Mouse (Mus musculus) adrenal gland, adult (tissue): ENCODE results near the gene Sox5.

Experiments used
- DNase-seq, 2 experiments: peaks; one replicate each; pipeline ENCODE4 v3.0.0; 2022 to 2023; ENCODE audit warnings: low spot score in 1 of 2; ENCODE audit not compliant: inconsistent age in 2 of 2

Sox5 gene

DNA sequence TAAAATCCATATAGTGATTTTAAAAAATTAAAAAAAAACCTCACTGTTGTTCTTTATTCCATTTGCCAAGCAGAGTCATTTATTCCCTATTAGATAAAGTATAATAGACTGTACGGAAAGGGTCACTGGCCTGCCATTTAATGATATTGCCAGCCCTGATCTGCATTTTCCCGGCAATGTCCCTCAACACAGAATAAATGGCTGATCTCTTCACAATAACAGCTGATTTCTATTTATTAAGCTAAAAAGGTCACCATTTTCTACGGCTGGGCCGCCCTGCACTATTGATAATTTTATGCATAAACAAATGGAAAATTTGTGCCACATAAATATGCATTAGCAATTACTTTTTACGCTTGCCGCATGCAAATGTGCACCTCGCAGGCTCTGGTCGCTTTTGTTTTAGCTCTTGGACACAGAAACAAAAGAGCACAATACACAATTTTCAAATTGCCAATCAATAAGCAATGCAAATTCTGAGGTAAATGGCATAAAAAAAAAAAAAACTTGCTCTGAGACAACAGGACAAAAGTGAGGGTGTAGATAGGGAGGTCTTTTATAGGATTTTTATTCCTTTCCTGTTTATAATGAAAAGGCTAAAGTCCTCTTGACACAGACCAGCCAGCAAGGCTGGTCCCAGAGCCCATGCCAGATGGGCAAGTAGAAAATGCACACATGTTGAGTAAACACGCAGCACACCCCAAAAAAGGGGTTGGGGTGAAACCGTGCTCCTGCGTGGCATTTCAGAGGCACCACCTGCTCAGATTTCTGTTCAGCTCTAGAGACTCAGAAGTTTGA lies 278.2 kb downstream of the Sox5 start:
- DNase-seq, result no peak

DNA sequence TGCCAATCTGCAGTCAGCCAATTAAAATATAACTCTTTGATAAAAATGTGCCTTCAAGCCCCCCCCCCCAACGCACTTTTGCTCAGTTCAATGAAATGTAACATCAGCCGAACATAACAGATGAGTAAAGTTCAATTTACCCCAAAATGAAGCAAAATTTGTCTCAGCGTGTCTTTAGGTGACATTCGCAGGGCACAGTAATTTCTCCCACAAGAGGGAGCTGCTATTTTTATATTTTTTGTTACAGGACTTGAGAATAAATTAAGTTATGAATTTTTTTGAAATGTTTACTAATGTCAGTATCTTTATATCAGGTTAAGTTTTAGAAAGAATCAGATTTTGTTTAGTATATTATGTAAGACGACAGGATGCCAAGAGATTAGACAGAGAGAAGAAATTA lies 280.3 kb downstream of the Sox5 start:
- no peak for DNase-seq

DNA sequence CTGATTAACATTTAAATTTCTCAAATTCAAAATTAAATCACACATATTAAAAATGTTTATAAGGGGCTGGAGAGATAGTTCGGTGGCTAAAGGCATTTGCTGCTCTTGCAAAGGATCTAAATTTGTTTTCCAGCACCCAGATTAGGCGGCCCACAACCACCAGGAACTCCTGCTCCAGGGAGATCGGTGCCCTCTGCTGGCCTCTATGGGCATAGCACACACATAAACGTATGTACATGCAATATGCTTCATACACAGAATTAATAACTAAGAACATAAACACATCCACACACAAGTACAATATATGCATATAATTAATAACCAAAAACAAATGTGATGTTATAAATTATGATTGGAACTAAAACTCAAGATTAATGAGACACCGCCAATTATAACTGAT lies 283.6 kb downstream of the Sox5 start:
- DNase-seq, result no peak

DNA sequence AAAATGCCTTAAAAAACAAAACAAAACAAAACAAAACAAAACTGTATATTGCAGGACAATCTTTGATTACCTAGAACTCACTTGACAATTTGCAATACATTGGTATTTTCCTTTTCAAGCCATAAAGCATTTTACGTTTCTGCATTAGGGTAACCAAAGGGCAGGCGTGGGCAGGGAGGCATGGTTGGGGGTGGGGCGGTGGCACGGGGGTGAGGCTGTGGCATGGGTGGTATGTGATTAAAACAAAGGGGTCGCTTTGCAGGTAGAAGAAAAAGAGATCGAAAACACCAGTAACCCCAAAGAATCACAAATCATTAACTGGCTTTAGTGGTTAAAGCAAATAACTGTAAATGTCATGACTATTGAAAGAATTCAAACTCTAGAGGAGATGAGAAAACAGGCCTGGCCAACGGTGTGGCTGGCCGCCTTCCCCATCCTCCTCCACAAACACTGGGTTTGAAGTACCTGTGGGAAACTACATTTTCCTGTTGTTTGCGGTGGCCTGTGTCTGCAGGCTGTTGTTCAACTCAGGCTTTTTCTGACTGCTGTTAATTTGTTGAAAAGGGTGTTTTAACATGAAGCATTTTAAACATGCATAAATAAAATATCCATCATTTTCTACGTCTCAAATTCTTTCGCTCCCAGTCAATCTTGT lies 289.9 kb downstream of the Sox5 start:
- DNase-seq, result no peak

DNA sequence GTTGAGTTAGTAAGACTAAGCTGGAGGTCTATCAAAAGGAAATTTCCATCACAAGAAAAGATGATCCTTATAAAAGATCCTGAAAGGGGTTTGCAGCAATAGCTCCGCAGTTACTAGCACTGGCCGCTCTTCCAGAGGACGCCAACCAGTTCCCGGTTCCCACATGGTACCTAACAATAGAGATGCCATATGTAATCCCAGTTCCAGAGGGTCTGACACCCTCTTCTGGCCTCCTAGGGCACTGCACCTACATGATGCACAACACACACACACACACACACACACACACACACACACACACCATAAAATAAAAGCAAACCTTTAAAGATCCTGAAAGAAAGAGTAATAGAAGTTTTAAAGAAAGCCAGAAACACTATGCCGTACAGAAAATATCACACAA lies 290.9 kb downstream of the Sox5 start:
- no peak for DNase-seq

DNA sequence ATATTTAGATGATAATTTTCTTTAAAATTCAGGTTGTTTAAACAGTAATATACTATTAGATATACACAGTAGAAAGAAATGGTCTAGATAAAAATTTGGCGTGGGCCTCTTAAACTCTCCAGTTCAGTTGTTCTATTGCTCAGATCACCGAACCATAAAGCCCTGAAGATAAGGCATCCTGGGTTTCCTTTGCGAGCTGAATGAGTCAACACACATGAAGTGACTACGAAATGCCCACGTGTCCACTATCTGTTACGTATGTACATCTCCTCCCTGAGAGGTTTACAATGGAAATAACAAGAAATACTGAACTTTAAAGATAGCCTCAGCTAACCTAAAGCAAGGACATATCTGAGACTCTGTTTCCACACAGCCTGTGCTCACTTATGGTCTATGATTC lies 296.2 kb downstream of the Sox5 start:
- DNase-seq, result no peak

DNA sequence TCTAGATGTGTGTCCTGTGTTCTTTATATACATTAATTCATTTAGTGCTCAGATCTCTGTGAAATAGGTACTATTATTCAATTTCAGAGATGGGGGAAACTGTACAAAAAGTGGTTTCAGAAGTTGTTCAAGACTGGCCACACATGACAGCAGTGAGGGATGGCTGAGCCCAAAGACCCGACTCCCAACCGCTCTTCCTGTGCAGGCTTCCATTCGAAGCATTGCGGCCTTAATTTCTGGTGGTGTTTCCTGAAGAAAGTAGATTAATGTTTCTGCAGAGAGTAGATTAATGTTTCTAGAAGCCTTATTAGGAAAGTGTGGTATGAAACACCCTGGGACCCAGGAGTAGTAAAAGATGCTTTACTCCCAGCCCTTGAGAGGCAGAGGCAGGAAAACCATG lies 298.6 kb downstream of the Sox5 start:
- DNase-seq, result no peak

DNA sequence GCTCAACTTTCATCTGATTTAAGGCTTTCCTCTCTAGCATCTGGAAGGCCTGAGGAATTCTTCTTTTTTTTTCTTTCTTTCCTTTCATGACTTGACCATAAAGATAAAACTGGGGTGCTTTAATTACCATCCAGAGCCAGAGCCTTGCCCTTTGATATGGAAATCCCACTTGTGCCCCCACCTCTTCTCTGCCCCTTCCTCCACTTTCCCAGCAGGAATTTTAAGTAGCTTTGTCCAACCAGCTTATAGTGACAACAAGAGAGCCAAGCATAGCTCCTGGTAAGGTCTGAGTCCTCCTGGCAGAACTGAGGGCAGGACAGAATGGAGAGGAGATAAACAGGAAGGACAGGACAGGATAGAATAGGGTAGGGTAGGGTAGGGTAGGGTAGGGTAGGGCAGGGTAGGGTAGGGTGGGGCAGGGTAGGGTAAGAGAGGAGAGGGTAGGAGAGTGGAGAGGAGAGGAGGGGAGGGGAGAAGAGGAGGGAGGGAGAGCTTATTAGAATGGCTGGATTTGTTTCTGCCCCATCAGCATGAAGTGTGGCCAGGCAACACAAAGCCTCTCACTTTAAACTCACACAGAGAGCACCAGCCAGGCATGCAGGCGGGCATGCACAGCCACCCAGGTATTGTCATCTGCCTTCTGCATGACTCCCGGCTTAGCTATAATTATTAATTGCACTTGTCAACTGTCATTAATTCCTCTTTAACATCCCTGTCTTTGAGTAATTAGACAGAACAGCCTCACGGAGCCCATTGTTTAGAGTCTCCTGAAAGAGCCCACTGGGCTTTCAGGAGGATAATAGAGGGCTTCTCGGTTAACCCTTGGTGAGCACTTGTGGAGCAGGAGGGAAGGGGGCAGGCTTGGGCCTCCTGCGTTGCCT lies 300.9 kb downstream of the Sox5 start:
- no peak for DNase-seq

DNA sequence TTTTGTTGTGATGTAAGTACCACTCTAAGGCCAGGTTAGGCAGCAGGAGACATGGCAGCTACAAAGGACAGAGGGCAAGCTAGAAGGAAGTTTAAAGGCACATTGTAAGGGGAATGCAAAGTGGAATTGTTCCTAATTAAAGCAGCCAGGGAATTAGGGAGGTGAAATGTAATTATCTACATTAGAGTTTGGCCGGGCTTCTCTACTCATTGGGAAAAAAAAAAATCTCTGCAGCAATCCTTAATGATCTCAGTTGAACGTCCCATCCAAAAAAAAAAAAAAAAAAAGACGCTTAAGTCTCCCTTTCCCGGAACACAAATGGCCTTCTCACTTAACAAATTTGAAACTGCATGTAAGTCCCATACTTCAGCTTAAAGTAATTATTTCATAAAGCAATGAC lies 301.9 kb downstream of the Sox5 start:
- DNase-seq, result no peak

DNA sequence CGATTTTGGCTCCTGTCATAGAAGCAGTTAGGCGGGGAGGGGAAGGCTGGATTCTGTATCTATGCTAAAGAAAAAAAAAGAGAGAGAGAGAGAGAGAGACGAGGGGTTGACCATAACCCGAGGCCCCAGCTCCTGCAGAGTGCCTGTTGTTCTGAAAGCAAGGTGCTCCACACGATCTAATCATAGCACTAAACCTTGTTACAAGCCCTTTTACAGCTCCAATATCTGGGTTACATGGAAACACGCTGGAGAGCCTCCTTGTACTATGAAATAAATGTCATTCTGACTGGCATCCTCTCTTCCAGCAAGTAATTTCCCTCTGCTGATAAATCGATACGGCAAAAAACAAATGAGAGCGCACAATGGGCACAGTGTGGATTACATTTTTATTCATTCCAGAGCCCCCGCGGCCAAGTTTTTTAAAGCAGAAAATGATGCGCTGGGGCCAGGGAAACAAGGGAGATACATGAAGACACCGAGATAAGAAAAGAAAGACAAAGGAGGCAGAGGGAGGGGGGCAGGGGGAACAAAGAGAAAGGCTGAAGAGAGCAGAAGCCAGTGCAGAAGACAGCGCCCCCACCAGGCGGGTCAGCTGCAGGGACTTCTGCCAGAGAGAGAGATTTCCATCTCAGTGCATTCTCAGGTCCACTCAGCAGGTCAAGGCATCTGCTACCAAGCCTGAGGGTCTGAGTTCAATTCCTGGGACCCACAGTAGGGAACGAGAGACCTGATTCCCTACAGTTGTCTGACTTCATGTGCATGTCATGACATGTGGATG lies 304.3 kb downstream of the Sox5 start:
- DNase-seq, result peak; percentile 9 to 39

DNA sequence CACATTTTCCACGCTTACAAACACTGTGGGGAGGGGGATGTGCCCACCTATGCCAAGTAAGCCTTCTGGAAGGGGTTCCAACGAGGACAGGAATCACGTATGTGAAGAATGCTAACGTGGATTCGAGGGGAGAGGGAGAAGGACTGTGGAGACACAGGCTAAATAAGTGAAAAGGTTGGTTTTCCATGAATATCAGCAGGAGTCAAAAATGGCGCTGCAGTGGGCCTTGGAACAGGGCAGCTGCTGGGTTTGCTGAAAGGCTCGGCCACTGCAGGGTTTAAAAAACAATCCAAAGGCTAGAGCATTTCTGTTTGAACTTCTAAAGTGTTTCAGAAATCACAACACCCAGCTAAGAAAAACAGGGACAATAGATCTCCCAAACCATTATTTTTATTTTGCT lies 308.3 kb downstream of the Sox5 start:
- DNase-seq, result no peak

DNA sequence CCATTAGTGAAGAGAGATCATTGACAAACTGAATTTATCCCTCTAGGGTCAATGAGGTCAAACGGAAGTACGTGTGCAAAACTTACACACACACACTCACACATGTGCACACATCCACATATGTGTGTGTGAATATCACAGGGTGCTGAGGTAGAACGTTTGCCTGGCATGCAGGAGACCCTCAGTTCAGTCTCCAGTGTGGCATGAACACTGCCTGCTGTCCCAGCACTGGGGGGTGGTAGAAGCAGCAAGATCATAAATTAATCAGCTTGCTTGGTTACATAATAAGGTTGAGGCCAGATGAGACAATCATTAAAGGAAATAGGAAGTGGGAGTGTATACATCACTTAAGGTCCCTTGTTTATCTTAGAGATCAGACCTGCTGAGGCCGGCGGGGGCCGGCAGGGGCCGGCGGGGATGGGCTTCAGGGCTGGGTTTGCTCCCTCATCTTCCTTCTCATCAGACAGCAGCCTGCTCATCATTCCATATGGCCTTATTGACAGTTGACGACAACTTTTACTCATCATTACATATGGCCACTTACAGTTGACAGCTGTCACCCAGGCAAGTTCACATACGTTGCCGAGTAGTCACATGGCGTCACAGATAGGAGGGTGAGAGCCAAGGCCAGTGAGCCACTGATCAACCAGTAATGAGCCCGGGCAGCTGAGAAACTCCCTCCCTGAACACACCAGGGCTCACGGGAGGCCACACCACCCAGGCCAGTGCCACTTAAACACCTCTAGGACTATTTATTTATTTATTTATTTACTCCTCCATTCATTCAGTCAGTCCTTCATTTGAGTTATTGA lies 309.5 kb downstream of the Sox5 start:
- no peak for DNase-seq

DNA sequence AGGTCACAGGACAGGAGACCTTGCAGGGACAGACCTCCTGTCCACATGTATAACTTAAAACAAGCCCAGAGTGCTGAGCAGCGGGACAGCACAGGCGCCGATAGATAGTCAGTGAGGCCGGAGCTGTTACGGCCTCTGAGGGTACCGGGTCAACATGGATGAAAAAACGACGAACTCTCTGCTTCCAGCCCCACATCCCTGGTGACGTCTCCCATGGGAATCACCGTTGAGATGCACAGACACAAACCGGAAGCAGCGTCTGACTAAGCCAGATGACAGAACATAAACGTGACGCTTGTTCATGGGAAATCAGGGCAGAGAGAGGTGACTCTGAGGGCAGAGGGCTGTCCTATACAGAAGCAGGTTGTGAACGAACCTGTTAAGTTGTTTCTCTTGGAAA lies 315.1 kb downstream of the Sox5 start:
- no peak for DNase-seq

DNA sequence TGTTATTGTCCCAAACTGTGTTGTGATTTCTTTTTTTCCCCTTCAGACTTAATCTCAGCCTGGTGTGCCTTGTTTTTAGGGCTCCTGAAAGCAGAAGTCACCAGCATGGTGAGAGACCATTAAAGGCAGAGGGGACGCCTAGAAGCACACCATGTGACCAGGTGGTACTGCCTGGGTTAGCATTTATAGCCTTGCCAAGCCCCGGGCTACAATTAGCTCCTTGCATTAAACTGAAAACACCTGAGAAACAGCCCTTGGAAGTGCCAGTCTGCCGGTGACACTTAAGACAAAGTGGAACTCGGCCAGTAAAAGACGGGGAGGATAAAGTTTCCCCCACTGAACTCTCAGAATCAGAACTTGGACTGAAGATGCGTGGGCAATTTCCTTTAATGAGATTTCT lies 318.1 kb downstream of the Sox5 start:
- DNase-seq, result no peak

DNA sequence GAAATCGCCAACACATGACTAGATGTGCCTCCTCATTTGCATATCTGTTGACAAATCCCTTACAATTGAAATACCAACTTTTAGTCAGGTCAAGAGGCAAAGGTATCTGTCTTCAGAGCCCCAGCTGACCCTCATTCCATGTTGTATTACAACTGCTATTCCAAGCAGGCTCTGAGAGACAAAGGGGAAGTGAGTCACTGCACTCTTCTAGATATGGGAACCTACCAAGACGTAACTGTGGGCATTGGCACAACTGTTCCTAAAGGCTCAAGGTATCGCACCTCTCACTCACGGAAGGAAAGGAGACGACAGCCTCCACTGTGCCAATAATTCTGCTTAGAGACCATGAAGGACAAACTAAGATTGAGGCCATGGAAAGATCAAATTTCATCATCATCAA lies 318.5 kb downstream of the Sox5 start:
- no peak for DNase-seq

DNA sequence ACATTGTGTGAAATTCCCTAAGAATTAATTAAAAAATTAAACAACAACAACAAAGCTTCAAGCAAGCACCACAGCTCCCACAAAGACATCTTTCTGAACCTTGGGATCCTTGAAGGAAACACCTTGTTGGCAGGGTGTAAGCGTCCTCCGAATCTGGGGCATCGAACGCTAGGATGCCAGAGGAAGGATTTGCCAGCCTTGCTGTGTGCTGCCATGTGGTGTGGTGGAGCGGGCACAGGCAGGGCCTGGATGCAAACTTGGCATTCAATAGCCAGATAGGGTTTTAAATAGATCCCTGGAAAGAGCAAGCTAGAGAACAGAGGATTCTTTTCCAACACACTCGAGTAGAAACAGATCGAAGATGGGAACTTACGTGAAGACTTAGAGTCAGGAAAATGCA lies 322.3 kb downstream of the Sox5 start:
- no peak for DNase-seq

DNA sequence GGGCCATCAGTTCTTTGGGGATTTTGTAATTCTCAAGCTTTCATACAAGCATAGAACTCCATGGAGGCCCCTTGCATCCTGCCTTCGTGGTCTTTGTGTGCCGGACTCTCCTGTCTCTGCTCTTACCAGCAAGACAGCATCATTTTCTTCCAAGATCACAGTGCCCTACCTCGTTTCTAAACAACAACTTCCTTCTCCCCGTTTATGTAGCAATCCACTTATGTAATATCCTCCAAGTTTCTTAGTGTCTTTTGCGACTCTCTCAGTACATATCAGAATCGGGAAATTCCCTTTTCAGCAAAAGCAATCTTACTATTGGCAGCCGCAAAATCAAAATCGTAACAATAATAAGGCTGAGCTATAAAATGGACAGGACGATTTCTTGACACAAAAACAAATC lies 324.3 kb downstream of the Sox5 start:
- DNase-seq, result no peak

DNA sequence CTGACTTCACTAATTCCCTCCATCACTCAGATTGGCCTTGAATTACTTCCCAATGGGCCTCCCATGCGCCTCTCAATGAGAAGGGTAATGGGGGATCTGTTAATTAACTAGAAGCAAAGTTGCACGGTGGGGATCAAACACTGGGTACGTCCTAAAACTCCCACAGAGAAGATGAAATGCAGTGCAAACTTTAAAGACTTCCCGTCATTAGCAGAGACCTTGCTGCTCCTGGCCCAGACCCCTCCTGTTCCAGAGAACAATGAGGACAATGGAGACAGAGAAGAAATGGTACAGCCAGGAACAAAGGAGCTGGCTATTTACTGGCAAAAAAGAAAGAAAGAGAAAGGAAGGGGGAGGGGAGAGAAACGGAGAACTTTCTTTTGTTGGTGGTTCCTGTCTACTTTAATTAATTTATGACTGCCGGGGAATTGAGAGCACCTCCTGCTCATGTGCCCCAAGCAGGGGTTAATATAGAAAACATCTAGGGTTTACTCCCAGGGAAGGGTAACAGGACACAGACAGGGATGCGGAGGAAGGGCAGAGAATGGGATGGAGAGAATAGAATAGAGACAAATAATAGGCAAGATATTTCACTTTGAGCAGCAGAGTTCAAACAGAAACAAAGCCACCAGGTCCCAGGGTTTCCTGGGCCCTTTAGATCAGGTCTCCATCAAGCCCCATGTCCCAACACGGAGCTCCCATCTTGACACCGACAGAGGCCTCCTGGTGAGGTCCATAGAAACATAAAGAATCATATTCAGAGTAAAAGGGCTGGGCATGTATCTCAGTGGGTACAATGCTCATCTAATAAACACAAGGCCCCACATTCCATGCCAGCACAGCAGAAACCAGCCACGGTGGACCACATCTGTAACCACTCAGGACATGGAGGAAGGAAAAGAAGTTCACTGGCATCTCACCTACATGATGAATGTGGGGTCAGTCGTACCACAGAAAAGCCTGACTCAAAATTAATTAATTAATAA lies 327.2 kb downstream of the Sox5 start:
- no peak for DNase-seq

DNA sequence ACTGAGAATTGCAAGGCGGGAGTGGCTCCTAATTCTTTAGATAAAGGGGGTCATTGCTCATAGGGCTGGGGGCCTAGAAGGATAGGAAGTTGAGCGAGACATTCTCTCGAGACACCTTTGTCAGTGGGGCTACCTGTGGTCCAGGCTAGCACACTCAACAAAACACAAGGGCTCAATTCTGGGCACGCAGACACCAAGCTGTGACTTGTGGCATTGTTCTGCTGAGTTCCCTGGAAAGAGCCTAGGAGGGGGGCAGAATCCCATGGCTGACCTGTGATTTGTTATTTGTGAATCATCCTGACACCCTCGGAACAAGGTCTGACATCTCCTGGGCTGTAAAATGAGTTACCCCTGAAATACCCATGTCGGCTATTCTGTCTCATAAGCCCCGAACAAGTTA lies 328.2 kb downstream of the Sox5 start:
- DNase-seq, result no peak
